Mouse (Mus musculus): Measurements from ENCODE around the gene Cd200r1.

Cd200r1 gene

DNA sequence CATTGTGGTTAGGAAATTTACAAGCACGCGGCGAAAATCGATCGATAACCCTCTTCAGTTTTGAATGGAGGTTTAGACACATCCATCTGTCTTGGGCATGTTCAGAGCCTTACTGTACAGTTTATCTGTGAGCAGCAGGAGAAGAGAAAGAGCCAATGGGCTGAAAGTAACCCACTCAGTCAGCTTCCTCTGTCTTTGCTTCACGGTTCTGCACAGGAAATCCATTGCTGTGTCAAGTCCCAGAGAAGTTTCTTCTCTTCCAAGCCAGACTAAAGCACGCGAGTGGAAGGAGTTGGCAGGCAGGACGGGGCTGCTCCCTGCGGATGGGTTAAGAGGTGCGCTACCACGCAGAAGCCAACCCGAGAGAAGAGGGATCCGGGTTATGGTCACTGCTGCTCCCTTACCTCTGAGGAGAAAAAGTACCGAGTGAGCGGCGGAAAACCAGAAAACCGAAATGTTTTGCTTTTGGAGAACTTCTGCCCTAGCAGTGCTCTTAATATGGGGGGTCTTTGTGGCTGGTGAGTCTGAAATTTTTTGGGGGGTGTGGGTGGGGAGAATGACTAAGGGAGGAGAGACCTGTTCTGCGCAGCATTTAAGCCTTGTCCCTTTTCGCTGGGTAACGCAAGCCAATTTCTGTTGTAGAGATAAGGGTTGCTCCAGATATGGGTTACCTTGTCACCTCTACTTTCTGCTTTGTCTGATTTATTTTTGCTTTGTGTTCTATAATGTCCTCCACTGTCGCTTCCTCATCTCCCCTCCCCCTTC lies at the start of gene Cd200r1:
TSS of gene Cd200r1 (plus strand) at position 182 of the 765 bp plus-strand sequence.
- peak; percentile 13 for DNase-seq (ENCODE audit: low read depth, low spot score)

DNA sequence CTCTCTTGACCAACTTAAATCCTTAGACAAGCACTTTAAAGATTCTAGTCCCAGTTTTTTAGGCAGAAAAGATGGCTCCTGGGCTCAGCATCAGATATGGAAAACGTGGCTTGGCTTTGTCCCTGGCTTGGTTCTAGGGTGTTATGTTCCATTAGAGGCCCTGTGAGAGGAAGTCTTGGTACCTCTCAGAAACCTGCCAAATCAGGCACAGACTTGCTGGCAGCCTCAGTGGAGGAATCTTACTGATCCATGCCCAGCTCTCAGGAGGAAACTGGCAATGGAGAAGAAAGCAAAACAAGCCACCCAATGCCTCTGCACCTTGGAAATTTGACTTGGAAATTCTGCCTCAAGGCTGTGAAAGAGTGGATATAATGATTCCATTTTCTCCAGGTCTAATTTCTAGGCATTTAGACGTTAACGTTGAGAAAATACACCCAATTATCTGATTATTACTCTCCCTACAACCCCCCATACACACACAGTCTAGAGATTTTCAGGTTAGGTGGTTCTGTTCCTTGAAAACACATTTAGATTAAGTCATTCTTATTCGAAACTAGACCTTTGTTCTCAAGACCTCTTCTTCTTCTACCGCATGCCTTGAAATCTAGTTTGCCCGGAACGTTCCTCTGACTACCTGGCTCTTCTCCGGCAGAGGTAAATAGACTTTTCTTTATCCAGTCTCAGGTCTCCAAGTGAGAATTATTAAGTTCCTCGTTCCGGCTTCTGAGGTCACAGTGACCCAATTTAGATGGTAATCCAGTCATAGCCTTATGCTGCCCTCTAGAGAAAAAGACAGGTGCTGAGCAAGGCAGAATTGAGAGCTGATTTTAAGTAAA lies 49.0 kb upstream of the Cd200r1 start:
- DNase-seq (ENCODE audit: low read depth, low spot score) = peak; percentile 37

- DNase-seq (ENCODE audit: low read depth, low spot score) = no peak
These were observed 48.3 kb upstream of the Cd200r1 start for GRCm38 (mm10) chr16:44717141-44717634.

DNA sequence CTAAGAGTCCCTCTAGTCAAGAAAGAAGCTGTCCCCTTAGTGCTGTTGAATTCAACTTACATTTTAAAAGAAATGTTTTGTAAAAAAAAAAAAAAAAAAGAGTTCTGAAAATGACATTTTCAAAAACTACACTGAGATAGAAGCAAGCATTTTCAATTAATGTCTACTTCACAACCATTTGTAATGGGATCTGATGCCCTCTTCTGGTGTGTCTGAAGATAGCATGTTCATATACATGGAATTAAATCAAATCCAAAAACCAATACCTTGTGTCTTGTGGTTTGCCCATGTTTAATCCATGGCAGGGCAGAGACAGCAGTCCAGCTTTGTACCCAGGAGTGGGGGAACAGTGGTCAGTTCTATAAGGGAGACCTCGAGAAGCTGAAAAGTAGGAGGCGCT lies 47.7 kb upstream of the Cd200r1 start:
- DNase-seq (ENCODE audit: low read depth, low spot score) = no peak

DNA sequence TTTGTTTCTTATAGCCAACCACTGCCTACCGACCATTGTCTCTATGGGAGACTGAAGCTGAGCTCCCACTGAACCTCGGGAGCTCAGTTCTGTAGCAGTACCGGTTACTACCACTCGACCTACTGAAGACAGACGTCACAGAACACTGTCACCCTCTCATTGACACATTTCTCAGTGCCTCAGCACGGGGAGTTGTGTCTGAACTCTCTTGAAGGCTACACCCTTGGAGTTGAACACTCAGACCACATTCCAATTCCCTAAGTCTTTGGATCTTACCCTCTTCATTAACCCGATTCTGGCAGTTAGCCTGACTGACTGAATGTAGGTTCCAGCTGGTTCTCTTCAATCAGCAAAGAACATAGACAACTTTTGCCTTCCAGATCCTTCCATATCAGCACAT lies 46.2 kb upstream of the Cd200r1 start:
- peak; percentile 35 for DNase-seq (ENCODE audit: low read depth, low spot score)

- DNase-seq (ENCODE audit: low read depth, low spot score) = peak; percentile 76
These were observed 45.0 kb upstream of the Cd200r1 start for GRCm38 (mm10) chr16:44720518-44720917.

DNA sequence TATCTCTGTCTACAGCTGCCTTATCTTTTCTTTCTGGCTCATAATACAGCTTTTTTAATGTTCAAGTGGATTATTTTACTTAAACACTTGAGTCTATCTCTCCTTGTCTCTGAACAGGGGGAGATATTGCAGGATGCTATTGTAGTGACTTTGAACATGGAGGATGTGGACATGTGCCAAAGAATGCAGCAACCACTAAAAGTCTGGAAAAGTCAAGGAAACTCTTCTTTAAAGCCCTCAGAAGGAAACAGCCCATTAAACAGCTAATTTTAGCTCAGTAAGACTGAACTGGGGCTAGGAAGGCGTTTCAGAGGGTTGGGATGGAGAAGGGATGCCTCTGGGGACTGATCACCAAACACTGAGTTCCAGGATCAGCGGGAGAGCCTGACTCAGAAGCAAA lies 42.9 kb upstream of the Cd200r1 start:
- DNase-seq (ENCODE audit: low read depth, low spot score) = no peak

GRCm38 (mm10) chr16:44724083-44724787 lies 41.3 kb upstream of the Cd200r1 start, which contains the start of gene Nepro:
Gene Nepro (plus strand): TSS chr16:44724301.
- peak; percentile 95 for DNase-seq (ENCODE audit: low read depth, low spot score)

DNA sequence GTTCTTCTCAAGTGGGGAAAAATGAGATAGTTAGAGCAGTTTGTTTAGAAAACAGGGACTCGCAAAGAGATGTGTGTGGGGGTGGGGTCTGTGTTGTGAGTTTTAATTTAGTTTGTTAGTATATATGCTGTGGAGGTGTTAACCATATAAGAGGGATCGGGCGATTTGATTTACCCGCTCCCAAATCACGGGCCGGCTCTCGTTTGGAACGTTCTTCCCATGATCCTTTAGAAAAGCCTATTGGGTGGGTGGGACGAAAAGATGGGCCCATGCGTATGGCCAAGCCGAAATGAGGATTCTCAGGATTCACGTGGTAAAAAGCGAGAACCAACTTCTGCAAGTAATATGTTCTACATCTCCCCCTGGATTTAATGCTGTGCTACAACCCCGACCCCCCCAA lies 40.7 kb upstream of the Cd200r1 start:
- peak; percentile 91 for DNase-seq (ENCODE audit: low read depth, low spot score)

DNA sequence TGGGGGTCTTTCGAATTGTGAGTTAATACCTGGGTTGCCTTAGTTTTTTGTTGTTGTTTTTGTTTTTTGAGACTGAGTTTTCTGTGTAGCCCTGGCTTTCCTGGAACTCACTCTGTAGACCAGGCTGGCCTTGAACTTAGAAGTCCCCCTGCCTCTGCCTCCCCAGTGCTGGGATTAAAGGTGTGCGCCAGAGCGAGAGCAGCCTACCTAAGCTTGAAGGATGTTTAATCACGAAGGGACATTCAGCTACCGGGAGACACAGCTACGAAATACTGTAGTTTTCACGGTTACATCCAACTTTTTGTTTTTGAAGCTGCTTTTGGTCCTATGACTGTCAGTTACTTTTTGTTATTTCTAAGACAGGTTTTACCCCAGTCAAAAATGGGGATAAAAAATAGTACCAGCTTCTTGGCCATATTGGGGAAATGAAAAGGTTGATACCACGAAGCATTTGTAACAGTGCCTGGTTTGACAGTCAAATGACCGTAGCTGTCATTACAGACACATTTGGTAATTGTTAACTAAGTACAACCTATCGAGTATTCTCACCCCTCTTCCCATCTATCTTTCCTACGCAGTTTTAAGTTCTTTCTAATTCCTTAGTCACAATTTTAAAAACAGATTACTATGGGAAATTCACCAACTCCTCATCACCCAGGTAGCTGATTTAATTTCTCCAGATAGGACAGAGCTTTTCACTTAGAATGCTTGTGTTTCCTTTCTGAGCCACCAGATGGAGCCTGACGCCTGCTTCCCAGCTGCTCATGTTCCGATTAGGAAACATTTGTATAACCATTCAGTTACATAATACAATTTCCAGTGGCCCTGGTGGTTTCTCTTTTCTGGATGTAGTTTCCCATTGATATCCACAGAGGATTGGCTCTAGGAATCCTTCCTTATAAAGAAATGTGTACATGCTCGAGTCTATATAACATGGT lies 40.0 kb upstream of the Cd200r1 start:
- peak; percentile 83 for DNase-seq (ENCODE audit: low read depth, low spot score)

DNA sequence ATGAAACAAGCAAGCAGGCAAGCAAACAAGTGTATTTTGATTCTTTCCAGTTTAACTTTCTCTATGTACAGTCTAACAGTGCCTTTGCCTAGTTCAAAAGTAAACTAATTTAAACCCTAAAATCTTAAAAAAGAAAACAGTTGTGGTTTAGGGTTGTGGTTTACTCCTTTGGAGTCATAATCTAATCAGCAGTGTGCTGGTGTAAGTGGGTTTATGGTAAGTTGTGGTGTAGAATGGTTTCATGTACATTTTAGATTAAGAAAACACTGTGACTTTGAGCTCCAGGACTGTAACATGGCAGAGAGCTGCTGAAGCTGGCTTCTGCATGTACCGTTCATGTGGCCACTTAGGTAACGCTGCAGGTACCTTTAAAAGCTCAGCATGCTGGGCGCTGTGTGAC lies 38.0 kb upstream of the Cd200r1 start:
- DNase-seq (ENCODE audit: low read depth, low spot score) = no peak

DNA sequence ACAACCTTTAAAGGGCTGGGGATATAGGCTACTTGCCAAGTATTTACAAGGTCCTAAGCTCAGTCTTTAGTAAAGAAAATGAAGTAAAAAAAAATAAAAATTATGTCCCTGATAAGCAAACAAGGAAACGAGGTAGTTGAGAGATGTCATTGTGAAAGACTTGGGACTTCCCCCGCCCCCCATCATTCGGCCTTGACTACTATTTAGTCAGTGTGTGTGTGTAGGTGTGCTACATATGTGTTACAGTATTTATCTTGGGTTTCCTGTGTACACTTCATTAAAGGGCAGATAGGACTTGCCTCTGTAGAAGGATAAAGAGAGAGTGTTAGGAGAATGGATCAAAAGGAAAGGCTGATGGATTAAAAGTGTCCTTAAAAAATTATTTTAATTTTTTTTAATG lies 31.5 kb upstream of the Cd200r1 start:
- DNase-seq (ENCODE audit: low read depth, low spot score) = no peak

- no peak for DNase-seq (ENCODE audit: low read depth, low spot score)
These were observed 29.9 kb upstream of the Cd200r1 start for GRCm38 (mm10) chr16:44735676-44736075.

DNA sequence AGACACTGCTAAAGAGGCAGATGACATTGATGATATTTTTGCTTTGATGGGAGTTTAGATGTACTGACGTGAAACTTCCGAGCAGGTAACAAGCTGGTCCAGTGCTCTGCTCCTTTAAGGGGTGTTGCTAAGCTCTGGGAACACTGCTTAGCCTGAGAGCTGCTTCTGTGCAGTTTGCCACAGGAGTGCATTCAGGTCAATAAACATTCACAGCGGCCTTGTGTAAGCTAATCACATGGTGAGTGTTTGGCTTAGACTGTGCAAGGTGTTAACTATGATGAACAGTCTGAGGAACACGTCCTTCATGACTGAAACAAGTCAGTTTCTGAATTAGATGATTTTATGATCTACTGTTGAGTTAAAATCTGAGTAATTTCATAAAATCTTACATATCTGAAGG lies 29.4 kb upstream of the Cd200r1 start:
- DNase-seq (ENCODE audit: low read depth, low spot score) = no peak

GRCm38 (mm10) chr16:44742753-44743152 lies 22.8 kb upstream of the Cd200r1 start:
- DNase-seq (ENCODE audit: low read depth, low spot score) = no peak

GRCm38 (mm10) chr16:44745471-44745865 lies 20.1 kb upstream of the Cd200r1 start:
- peak; percentile 37 for DNase-seq (ENCODE audit: low read depth, low spot score)

- peak; percentile 91 for DNase-seq (ENCODE audit: low read depth, low spot score)
These were observed 19.5 kb upstream of the Cd200r1 start, which contains the start of gene Gtpbp8 for GRCm38 (mm10) chr16:44745866-44746562. Gene Gtpbp8 (minus strand): TSS chr16:44746363.

DNA sequence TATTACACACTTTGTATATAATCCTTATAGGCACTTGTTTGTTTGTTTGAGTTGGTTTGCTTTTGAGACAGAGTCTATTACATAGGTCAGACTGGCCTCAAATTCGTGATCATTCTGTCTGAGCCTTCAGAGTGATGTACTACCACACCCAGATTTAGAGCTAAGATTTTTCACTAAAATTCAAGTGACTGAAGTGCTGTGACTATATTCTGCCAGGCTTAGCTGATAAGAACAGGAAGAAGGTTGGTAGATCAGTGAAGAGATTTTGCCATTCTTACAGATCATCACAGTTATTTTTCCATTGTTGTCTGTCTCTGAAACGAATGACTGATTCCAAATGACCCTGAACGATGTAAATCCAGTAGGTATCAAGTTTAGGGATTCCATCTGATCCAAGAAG lies 17.5 kb upstream of the Cd200r1 start:
- no peak for DNase-seq (ENCODE audit: low read depth, low spot score)

DNA sequence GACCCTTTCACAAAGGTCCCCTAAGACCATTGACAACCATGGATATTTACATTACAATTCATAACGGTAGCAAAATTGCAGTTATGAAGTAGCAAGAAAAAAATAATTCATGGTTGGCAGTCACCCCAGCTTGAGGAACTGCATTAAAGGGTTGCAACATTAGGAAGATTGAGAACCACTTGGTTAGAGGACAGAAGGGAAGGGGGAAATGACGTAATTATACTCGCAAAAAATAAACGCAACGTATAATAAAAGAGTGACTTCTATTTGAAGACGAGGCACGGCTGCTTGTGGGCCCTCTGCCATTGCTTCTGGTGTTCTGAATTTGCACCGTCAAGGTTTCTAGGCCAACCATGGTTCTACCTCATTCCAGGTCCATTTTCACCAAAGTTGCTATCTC lies 7.8 kb upstream of the Cd200r1 start:
- no peak for DNase-seq (ENCODE audit: low read depth, low spot score)

DNA sequence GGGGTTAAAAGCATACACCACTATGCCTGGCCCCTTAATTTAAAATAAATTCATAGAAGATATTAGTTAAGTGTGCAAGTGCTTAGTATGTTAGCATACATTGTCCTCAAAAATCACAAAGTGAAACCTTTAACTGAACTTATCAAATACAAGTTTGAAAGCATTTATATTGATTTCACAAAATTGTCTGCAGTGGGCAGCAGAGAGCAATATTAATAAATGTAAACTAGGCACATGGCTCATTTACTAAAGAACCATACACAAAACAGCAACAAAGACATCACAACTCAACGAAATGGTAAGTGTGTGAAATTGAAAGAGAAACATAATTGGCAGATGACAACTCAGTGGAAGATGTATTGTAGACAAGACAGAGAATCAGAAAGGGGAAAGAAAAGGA lies 3.7 kb upstream of the Cd200r1 start:
- DNase-seq (ENCODE audit: low read depth, low spot score) = no peak
